Mouse (Mus musculus) right cerebral cortex, postnatal 25 days (tissue): Measurements from ENCODE around the gene Naaa.

ENCODE experiments used
- DNase-seq: peaks from one replicate; pipeline ENCODE4 v3.0.0; 2022

The Naaa gene

DNA sequence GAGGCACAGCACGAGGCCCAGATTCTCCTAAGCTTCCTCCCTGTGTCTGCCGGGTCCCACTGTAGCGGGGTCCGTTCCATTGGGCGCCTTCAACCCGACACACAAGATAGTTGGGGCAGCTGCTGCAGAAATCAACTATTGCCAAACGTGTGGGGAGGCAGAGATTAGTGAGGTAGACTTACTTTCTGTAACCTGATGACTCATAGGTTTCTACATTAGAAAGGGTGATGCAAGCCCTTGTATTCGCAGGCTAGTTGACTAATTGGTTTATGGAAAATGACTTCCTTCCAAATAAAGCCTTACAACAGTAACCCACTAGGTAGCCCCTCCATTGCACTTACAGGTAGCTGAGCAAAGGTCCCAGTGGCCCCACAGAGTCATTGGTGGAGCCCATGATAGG lies 15.3 kb downstream of the Naaa start:
- no peak for DNase-seq

DNA sequence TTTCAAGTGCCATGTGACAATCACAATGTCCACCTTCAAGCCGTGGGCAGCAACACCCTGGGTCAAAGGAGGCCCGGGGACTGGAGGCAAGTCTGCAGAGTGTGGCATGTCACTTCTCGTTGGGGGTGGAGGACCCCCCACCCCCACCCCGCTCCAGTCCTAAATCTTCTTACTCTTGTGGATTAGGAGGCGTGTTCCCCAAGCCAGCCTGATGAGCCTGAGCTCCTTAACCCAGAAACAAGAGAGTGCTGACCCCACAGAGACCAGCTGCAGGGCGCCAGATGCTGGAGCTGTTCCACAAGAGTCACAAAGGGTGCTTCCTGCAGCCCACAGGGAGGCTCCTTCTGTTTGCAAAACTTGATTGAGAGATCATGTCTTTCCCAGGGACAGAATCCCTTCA lies 21.8 kb downstream of the Naaa start, which contains the start of gene Ppef2:
TSS of gene Ppef2 (minus strand) at position 61 of the 400 bp plus-strand sequence.
- DNase-seq, result no peak

DNA sequence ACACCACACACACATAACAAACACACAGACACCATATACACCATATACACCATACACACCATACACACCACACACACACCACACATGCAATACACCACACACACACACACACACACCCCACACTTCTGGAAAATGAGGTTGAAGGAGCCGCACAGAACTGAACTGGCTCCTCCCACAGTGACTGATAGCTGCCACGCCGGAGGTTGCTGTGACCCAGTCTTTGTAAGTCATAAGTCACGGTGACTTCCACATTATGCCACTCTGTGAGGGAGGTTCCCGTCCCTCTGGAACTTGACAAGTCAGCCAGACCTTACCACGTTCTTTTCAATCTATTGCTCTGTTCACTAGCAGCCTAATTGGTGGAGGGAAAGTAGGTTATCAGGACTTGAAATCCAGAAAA lies 23.5 kb downstream of the Naaa start:
- DNase-seq, result no peak

DNA sequence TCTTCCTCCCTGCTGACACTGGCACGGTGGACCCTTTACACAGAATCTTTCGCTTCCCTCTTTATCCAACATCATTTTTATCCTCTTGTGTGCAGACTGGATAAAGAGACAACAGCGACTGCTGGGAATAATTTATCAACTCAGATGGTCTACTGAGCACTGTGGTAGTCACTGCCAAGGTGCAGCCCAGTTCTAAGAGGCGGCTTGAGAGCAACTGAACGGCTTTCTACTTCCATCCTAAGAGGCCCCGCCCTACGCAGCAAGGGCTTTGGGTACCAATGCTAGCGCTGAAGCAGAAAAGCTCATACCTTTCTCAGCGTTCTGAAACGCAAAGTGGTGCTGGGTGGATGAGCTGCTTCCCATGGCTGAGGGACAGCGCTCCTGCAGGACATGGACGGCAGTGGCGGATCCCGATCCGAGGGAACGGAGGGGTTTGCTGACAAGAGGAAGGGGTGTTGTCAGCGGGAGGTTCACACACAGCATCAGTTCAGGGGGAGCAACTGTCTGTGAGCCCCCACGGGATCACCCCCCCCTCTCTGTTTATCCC lies 25.1 kb downstream of the Naaa start:
- peak; percentile 26 for DNase-seq

DNA sequence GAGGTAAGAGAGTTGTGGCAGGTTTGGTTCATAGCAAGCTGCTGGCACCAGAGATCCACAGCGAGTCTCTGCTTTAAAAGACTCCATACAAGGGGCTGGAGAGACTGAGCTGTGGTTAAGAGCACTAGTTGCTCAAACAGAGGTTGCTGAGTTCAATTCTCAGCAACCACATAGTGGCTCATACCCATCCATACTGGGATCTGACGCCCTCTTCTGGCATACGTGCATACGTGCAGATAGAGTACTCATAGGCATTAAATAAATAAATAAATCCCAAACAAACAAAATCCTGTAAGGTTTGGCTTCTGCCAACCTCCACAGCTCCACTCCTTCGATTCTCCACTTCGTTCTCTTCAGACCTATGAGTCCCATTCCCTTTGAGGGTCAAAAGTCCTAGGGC lies 25.9 kb downstream of the Naaa start:
- DNase-seq, result no peak

DNA sequence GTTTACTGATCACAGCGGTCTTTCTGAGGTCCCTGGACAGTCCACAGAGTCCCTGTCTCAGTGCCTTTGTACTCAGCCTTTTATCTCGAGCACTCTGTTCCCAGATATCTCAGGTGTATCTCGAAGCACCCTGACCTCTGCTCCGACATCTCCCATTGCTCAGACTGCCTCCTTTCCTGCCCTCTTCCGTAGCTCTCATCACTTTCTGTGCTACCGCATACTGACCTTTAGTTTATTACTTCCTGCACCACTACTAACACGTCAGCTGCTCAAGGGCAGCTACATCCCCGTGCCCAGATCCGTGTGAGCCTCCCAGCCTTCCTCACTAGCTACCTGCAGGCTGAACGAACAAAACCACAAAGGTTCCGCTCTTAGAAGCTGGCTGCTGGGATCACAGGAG lies 29.4 kb downstream of the Naaa start:
- no peak for DNase-seq

DNA sequence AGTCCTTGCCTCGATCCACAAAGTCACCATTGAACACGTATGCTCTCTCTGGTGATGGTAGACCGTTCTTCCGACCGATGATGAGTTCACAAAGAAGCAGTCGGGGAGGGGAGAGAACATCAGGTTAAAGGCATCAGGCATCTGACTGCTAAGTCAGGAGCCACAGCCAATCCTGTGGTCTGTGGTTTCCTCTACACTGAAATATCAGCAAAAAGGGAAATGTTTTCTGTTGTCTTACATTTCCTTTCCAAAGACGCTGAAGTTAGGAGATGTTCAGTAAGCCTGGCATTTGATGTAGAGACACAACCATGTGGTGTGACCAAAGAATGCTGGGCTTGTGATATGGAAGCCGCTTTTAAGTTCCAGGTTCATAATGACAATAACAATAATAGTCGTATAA lies 32.5 kb downstream of the Naaa start:
- DNase-seq, result no peak

DNA sequence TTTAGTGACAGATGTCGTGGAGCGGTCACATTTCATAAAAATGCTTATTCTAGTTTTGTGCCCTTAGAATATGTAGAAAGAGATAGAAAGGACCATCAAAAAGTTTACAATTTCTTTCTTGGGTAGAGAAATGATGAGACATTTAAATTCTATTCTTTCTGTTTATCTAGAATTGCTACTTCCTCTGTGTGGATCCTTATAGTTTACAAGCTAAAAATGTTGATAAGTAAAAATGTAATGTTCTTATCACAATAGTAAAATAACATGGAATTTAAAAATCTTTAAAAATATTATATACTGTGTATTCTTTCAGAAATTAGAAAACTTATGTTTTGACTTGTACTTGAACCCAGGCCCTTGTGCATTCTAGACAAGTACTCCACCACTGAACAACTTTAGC lies 33.1 kb downstream of the Naaa start:
- no peak for DNase-seq

DNA sequence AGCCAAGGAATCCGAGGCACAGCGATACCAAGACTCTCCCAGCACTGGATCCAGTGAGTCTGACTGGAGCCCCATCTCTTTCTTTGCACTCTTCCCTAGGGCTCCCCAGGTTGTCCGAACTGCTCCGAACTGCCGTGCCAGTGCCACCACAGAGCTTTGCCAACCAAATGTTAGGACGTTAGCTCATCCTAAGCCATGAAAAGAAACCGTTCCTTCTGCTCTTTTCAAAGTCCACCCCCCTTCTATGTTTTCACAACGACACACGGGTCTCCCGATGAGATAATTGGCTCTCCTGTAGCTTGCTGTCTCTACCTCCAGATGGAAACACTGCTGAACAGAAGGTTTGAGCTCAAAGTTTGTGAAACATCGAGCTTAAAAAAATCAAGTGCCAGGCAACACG lies 37.2 kb downstream of the Naaa start:
- DNase-seq, result peak; percentile 15

DNA sequence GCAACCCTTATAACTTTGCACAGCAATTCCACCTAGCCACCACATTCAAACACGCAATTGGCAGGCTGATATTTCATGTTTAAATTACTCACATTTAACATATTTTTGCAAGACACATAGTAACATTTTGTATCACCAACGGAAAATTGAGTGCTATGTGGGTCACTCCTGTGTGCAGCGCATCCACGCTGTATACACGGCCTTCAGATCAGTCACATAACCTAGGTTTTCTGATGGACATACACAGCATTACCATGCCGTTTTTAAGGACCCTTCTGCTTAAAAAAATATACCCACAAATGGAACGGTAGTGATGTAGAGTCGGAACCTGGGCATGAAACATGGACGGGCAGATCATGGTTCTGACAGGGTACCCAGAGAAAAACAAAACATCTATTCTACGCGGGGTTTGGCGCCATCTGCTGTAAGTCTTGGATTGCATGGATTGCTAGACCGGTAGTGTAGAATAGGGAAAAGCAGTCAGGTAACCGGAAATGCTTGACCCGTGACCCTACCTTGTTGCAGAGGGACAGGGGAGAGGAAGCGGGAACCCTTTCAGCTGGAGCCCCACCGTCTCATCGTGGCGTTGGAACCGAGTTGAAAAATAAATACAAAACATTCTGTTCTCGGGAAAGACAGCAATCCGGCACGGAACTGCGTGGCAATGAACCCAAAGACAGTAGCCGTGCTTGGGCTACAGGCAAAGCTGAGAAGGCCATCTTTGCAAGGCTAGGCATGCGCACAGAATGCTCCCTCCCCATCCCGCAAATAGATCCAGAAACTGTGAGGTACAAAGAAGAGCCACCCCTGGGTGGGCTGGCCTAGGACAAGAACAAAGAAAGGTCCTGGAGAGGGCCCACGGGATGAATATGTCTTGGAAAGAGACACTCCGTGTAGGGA lies 38.4 kb downstream of the Naaa start:
- DNase-seq, result peak; percentile 73

DNA sequence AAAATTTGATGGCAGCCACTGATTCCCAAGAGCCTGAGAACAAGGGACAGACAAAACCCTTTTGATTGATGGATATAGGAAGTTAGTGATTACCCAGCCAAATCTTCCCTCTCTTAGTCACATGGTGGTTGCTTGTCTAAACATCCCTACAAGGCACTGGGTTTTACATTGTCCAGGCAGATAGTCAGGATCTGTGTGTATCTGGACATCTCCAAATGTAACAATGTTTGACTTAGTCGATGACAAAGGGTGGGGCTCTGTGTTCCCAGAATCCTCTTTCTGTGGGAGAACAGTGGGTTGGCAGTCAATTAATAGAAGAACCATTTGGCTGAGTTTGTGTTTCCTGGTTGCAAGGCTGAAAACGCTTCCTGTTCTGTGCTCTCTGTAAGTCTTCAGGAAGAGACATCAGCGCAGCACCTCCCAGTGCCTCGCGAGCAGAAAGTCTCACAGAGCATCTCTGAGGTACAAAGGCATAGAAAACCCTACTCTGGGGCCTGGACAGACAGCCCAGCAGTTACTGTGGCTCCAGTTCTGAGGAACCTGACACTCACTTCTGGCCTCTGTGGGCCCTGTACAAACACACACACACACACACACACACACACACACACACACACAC lies 42.9 kb downstream of the Naaa start:
- DNase-seq, result no peak

DNA sequence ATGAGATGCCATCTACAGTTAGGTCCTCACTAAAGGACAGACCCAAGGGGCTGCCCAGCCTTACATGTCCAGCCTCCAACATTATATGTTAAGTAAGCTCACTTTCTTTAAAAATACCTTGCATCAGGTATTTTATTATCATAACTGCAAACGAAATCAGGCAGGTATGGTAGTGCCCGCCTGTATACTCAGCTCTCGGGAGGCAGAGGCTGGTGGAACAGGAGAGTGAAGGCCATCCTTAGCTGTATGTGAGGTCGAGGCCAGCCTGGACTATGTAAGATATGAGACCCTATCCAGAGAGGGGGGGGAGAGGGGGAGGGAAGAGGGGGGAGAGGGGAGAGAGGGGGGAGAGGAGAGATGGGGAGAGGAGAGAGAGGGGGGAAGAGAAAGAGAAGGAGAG lies 44.6 kb downstream of the Naaa start:
- no peak for DNase-seq

DNA sequence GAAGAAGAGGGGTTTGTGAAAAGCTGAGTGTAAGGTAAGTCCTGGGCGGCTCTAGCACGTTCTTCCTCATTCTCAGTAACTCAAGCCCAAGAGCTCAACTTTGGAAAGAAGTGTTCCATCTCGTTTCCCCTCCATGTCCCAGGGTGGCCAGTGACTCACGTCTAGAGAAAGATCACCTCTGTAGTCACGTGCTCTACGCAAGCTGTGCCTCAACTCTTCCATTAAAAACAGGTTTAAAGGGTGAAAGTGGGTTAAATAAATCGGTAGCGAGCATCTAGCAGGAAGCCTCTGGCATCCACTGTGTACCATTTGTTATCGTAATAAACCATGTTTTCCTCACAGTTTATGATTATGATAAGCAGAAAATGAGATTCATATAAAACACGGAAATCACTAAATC lies 46.1 kb downstream of the Naaa start:
- DNase-seq, result no peak

DNA sequence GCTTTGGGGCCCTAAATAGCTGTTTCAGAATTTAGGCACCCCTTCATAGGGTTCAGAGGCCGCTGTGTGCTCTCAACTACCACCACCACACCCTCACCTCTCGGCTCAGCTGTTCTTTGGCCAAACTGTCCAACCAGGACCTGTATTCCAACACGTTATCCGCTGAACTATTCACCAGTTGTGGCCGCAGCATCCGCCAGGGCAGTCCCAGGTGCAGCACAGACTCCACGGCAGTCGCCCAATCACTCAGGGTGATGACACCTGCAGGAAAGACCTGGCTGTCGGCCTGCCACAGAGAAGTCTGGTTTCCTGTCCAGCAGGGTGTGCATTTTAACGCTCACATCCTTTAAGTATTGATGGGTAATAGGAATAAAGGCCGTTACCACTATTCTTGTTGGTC lies 47.7 kb downstream of the Naaa start:
- no peak for DNase-seq

DNA sequence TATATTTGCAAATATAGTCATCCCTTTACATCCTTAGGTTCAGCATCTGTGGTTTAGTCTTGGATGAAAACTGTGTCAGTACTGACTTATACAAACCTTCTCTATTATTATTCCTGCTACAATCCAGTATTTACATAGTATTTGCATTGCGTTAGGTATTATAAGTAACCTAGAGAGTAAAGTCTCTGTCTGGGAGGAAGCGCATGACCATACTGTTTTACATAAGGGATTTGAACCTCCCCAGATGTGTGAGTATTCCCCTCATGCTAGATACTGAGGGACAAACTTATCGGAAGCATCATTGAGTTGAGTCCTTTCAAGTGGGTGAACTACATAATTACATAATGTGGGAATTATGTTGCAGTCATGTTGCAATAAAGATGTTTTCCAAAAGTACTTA lies 48.5 kb downstream of the Naaa start:
- no peak for DNase-seq

DNA sequence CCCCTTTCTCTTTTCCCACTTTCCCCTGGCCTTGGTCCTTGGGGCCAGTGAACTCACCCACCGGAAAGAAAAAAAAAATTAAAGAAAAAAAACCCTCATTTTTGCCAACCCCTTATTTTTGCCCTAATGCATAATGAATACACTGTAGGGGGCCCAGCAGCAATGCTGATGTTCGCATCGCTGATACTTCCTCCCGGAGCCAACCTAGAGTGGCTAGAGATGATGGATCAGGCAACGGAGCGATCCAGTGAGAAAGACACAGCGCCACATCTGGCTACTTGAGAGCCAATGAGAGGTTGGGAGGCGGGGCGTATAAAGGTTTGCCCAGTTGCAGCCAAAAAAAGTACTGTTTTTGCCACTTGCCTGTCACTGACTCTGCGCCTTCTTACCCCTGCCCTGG lies 49.2 kb downstream of the Naaa start:
- no peak for DNase-seq

DNA sequence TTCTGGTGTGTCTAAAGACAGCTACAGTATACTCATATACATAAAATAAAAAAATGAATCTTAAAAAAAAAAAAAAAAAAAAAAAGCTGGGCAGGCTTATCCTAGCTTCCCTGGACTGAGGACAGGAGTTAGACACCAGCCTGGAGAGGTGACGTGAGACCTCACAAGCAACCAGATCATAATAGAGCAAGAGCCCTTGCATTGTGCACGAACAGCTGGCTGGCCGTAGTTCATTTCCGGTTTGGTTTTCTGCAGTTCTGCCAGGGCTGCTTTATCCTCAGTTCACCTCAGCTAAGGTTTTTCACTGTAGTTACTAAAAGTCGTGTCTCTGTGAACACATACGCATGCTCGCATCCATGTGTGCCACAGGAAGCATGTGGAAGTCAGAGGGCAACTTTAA lies 50.2 kb downstream of the Naaa start:
- DNase-seq, result no peak

DNA sequence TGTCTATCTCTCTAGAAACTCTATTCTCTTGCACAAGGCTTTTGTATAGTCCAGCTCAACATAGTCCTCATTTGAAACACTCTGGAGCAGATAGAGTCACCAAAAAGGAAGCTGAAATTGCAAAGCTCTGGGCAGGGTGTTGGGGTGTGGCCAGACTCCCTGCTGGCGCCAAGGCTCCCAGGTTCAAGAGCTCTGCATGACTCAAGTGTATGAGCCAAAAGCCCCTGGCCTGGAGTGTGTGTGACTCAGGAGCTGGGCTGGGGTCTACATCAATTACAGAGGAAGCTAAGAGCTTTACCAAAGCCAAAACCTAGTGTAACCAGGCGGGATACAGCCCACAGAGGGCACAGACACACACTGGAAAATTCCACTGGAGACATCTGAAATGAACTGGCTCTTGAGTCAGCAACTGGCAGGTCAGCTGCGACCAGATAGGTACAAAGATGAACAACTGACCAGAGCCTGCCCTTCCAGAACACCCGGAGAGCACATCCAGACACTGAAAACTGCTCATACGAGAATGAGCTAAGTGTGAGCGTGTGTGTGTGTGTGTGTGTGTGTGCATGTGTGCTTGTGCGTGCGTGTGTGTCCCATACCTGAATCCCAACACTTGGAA lies 57.6 kb downstream of the Naaa start:
- DNase-seq, result no peak

DNA sequence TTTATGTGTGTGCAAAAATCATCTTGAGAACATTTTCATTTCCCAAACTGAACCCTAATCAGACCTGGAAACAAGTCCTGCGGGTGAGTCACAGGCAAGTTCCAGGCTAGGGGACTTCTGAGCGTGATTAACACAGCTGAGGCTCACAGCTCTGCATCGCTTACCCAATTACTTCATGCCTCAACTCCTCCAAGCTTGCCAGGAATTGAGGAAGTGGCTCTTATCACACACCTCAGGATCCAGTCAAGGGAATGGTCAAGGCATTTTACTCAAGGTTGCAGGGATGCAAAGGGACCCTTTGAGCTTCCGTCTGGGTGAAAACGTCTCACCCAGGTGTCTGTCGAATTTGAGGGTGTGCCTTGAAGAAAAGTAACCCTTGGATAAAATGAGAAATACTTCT lies 58.1 kb downstream of the Naaa start:
- DNase-seq, result no peak

DNA sequence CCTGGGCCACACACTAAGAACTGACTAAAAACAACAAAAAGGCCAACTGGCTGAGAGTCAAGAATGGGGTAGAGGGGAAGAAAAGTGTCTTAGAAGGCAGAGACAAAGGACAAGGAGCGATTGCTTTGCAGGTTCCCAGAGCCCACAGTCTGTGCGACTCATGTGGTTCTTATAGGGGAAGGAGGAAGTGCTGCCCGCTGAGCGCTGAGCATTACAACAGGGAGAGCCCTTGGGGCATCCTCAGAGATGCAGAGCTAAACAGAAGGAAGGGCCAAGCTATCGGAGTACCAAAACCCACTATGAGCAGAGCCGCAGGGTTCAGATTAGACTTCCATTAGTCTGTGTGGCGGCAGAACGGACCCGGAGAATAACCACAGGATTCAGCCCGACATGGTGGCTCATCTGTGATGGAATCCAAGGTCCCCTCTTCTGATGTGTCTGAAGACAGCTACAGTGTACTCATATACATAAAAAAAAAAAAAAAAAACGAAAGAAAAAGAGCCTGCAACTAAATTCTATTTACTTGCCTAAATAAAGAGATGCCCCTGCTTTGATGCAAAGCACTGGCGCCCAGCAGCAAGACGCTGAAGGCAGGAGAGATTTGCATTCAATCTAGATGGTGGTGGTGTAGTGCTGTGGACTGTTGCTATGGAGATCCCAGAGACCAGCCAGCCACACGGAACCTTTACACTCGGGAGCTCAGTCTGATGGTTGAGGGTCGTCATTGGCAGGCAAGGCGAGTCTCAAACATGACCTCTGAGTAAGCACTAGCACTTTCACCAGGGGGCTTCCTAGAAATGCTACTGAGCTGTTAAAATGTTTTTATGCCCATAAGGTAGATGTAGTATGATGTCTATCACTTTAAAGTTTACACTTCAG lies 58.8 kb downstream of the Naaa start:
- no peak for DNase-seq

DNA sequence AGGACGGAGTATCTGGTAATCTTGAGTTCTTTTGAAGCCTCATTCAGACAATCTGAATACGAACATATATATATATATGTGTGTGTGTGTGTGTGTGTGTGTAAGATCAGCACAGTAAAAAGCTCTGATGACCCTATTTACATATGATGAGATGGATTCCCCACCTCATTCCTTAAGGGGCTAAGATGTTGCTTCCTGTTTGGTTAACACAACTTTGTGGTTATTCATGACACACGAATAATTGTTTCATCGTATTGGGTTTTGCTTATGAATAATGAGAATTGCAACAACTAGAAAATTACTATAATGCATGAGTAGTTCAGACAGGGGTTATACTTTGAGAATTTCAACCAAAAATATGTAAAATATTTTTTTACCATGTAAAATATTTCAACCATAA lies 62.7 kb downstream of the Naaa start, which contains the start of gene U90926:
TSS of gene U90926 (minus strand) at position 101 of the 400 bp plus-strand sequence.
- no peak for DNase-seq

DNA sequence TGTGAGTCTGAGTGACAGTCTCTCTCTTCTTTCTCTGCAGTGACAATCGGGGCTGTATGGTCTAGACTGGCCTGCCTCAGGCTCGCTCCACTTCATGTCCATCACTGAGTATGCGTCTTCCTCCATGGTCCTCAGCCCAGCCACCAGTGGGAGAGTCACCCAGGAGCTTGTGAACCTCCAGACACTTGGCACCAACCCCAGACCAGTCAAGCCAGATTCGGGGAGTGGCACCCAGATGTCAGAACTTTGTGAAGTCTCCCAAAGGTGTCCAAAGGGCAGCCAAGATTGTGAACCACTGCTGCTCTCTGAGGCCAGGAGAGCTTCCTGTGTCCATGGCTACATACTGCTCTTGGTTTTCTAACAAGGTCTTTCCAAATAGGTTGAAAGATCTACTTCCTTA lies 65.7 kb downstream of the Naaa start:
- DNase-seq, result no peak

DNA sequence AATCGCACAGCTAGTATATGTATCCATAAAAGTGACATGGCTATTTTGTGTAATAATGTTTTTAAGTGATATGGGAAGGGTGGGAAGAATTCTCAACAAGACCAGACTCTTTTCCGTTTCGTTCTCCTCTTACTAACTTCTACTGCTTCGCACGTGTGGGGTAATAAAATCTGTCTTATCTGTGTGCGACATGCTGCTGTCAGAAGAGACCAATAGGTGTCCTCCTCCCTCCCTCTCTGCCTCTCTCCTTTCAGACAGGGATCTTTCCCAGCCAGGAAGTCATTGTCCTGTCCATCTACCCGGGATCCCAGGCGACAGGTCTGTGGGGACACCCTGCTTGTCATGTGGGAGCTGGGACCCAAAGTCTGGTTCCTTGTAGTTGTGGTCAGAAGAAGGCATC lies 67.8 kb downstream of the Naaa start:
- no peak for DNase-seq
